Mouse (Mus musculus) inflammation-experienced regulatory T-cells, adult 16 weeks (primary cell): ENCODE measurements around the gene Slitrk4. TPM values are rescaled to one million over a fixed set of nuclear protein-coding genes. Genes with fewer than 3 reads are reported as not detected.

Source experiments
- polyA plus RNA-seq: library from polyadenylated mRNA; unstranded; fragments of 100-300 nt; shearing (Covaris generic); gene quantifications from one replicate; pipeline ENCODE4 v1.2.1, GENCODE M21; 2017

The Slitrk4 gene
- not detected for polyA plus RNA-seq

GRCm38 (mm10) chrX:64276290-64277125, at the start of gene Slitrk4:
Gene Slitrk4 (minus strand): TSS chrX:64276996.

Other genes with a start within 250 kb of the Slitrk4 start
- gene Gm6760, start 124.8 kb downstream of the Slitrk4 start, polyA plus RNA-seq: not detected
- not detected for gene 3830417A13Rik, start 103.4 kb downstream of the Slitrk4 start, polyA plus RNA-seq